Mouse (Mus musculus): ENCODE data around the gene Ppa2. TPM values are rescaled to one million over a fixed set of nuclear protein-coding genes. Genes with fewer than 3 reads are reported as not detected.

Gene Ppa2
- polyA plus RNA-seq, 1 experiment from 2014 or later: 84.6 TPM

GRCm38 (mm10) chr3:133315011-133315410, 5.1 kb downstream of the Ppa2 start:
- DNase-seq (ENCODE audit: low spot score): no peak
- no peak overlapping the region for H3K4me3 ChIP-seq
- 0 out of 2 replicates have a peak, but pooled peaks cover 3% of the 10 kb centered on the region for H3K36me3 ChIP-seq (replicated peaks)
- H3K27me3 ChIP-seq (replicated peaks; ENCODE audit: low read depth, poor library complexity, severe bottlenecking): no peaks in the 10 kb centered on the region
- no peak overlapping the region for H3K27ac ChIP-seq (replicated peaks)
- no peaks in the 10 kb centered on the region for H3K9me3 ChIP-seq
- WGBS: 96% methylated on average over 14 of the region's 14 CpGs
- peaks cover 7% of the 10 kb centered on the region for H3K4me1 ChIP-seq

DNA sequence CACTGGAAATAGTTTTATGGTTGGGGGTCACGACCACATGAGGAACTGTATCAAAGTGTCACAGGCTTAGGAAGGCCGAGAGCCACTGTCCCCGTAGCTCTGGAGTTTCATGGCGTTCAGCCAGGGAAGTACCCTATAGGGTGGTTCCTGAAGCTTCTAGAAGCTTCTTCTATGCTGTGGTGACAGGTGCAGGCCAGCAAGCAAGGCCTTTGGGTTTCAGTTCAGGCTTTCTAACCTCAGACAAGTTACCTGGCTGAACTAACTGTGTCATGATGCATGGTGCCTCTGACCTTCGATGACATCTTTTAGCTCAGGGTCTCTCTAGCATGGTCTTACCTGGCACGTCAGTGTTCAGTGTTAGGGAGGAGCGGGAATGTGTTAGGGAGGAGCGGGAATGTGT, 5.7 kb downstream of the Ppa2 start:
- H3K27me3 ChIP-seq (replicated peaks; ENCODE audit: low read depth, poor library complexity, severe bottlenecking): no peaks in the 10 kb centered on the region
- no peak overlapping the region for H3K4me3 ChIP-seq
- H3K27ac ChIP-seq (replicated peaks): no peak overlapping the region
- 95% methylated on average over 8 of the region's 8 CpGs for WGBS
- DNase-seq (ENCODE audit: low spot score): no peak
- peaks cover 7% of the 10 kb centered on the region for H3K4me1 ChIP-seq
- H3K9me3 ChIP-seq: no peaks in the 10 kb centered on the region
- H3K36me3 ChIP-seq (replicated peaks): 0 out of 2 replicates have a peak, but pooled peaks cover 3% of the 10 kb centered on the region

GRCm38 (mm10) chr3:133317845-133318244, 7.9 kb downstream of the Ppa2 start:
- no peak for DNase-seq (ENCODE audit: low spot score)
- Histone ChIP-seq H3K27me3 (replicated peaks; ENCODE audit: low read depth, poor library complexity, severe bottlenecking) (no peaks in the 10 kb centered on the region), H3K36me3 (replicated peaks) (peaks cover 20% of the 10 kb centered on the region), H3K9me3 (no peaks in the 10 kb centered on the region), H3K27ac (replicated peaks) (no peak overlapping the region), H3K4me3 (no peak overlapping the region), H3K4me1 (no peaks in the 10 kb centered on the region)
- WGBS: 93% methylated on average over 4 of the region's 4 CpGs

- Histone ChIP-seq H3K27me3 (replicated peaks; ENCODE audit: low read depth, poor library complexity, severe bottlenecking) (no peaks in the 10 kb centered on the region), H3K27ac (replicated peaks) (no peak overlapping the region), H3K4me3 (no peak overlapping the region), H3K36me3 (replicated peaks) (peaks cover 21% of the 10 kb centered on the region), H3K9me3 (no peaks in the 10 kb centered on the region), H3K4me1 (no peaks in the 10 kb centered on the region)
- no peak for DNase-seq (ENCODE audit: low spot score)
- WGBS: 91% methylated on average over 15 of the region's 15 CpGs
These were observed 8.7 kb downstream of the Ppa2 start for GRCm38 (mm10) chr3:133318596-133318995.

- Histone ChIP-seq H3K36me3 (replicated peaks) (peaks cover 21% of the 10 kb centered on the region), H3K4me1 (no peaks in the 10 kb centered on the region), H3K27ac (replicated peaks) (no peak overlapping the region), H3K9me3 (no peaks in the 10 kb centered on the region), H3K27me3 (replicated peaks; ENCODE audit: low read depth, poor library complexity, severe bottlenecking) (no peaks in the 10 kb centered on the region), H3K4me3 (no peak overlapping the region)
- no peak for DNase-seq (ENCODE audit: low spot score)
- 84% methylated on average over 7 of the region's 7 CpGs for WGBS
These were observed 9.9 kb downstream of the Ppa2 start for GRCm38 (mm10) chr3:133319795-133320194.

GRCm38 (mm10) chr3:133320313-133320712, 10.4 kb downstream of the Ppa2 start:
- no peak overlapping the region for H3K27ac ChIP-seq (replicated peaks)
- 95% methylated on average over 6 of the region's 6 CpGs for WGBS
- H3K9me3 ChIP-seq: no peaks in the 10 kb centered on the region
- H3K4me3 ChIP-seq: no peak overlapping the region
- no peak for DNase-seq (ENCODE audit: low spot score)
- no peaks in the 10 kb centered on the region for H3K27me3 ChIP-seq (replicated peaks; ENCODE audit: low read depth, poor library complexity, severe bottlenecking)
- no peaks in the 10 kb centered on the region for H3K4me1 ChIP-seq
- H3K36me3 ChIP-seq (replicated peaks): peaks cover 24% of the 10 kb centered on the region

GRCm38 (mm10) chr3:133321928-133322327, 12.0 kb downstream of the Ppa2 start:
- H3K4me3 ChIP-seq: no peak overlapping the region
- H3K36me3 ChIP-seq (replicated peaks): peaks cover 36% of the 10 kb centered on the region
- no peak overlapping the region for H3K27ac ChIP-seq (replicated peaks)
- no peaks in the 10 kb centered on the region for H3K27me3 ChIP-seq (replicated peaks; ENCODE audit: low read depth, poor library complexity, severe bottlenecking)
- DNase-seq (ENCODE audit: low spot score): no peak
- H3K4me1 ChIP-seq: no peaks in the 10 kb centered on the region
- WGBS: 96% methylated on average over 10 of the region's 10 CpGs
- H3K9me3 ChIP-seq: no peaks in the 10 kb centered on the region

DNA sequence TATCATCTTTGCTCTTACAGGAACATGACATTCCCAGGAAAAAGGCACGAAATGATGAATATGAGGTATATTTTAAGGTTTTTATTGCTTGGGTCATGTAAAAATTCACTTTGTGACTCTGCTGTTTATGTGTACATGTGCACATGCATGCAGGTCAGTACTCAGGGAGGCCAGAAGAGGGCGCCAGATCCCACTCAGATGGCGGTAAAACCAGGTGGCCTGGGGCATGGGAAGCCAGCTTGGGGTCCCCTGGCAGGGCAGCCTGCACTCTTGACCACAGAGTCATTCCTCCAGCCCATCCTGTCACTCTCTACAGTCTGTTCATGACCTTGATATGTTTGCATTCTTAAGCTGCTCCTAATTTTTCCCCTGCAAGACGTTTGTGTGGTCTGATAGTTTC, 12.6 kb downstream of the Ppa2 start:
- Histone ChIP-seq H3K27ac (replicated peaks) (no peak overlapping the region), H3K4me1 (no peaks in the 10 kb centered on the region), H3K27me3 (replicated peaks; ENCODE audit: low read depth, poor library complexity, severe bottlenecking) (no peaks in the 10 kb centered on the region), H3K4me3 (no peak overlapping the region), H3K36me3 (replicated peaks) (peaks cover 42% of the 10 kb centered on the region), H3K9me3 (no peaks in the 10 kb centered on the region)
- 73% methylated on average over 4 of the region's 4 CpGs for WGBS
- DNase-seq (ENCODE audit: low spot score): peak; percentile 31

DNA sequence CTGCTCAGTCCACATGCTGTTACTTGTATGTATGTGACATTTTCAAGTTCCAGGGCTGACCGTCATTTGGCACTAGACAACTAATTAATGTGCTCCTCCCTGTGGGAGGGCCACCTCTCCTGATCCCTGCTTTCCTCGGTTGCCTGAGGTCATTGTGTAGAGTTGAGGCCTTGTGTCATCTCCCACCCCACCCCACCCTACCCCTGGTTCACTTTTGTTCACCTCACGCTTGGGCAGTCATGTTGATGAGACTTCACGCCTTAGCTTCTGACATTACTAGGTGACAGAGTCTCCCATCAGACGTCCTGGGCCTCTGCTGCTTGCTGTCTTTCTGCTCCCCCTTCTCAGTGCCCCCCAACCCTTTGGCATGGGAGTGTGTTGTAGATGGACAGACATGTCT, 15.2 kb downstream of the Ppa2 start:
- peaks cover 55% of the 10 kb centered on the region for H3K36me3 ChIP-seq (replicated peaks)
- no peak overlapping the region for H3K4me3 ChIP-seq
- H3K9me3 ChIP-seq: no peaks in the 10 kb centered on the region
- 58% methylated on average over 5 of the region's 5 CpGs for WGBS
- H3K27me3 ChIP-seq (replicated peaks; ENCODE audit: low read depth, poor library complexity, severe bottlenecking): no peaks in the 10 kb centered on the region
- H3K27ac ChIP-seq (replicated peaks): no peak overlapping the region
- no peaks in the 10 kb centered on the region for H3K4me1 ChIP-seq
- DNase-seq (ENCODE audit: low spot score): no peak

- no peak for DNase-seq (ENCODE audit: low spot score)
- Histone ChIP-seq H3K9me3 (no peaks in the 10 kb centered on the region), H3K36me3 (replicated peaks) (peaks cover 50% of the 10 kb centered on the region), H3K27ac (replicated peaks) (no peak overlapping the region), H3K27me3 (replicated peaks; ENCODE audit: low read depth, poor library complexity, severe bottlenecking) (no peaks in the 10 kb centered on the region), H3K4me3 (no peak overlapping the region), H3K4me1 (peaks cover 14% of the 10 kb centered on the region)
- WGBS: 94% methylated on average over 13 of the region's 13 CpGs
These were observed 18.6 kb downstream of the Ppa2 start for GRCm38 (mm10) chr3:133328551-133328950.

GRCm38 (mm10) chr3:133329406-133329805, 19.5 kb downstream of the Ppa2 start:
- H3K4me1 ChIP-seq: peaks cover 14% of the 10 kb centered on the region
- no peak overlapping the region for H3K27ac ChIP-seq (replicated peaks)
- 84% methylated on average over 2 of the region's 2 CpGs for WGBS
- peaks cover 57% of the 10 kb centered on the region for H3K36me3 ChIP-seq (replicated peaks)
- no peaks in the 10 kb centered on the region for H3K27me3 ChIP-seq (replicated peaks; ENCODE audit: low read depth, poor library complexity, severe bottlenecking)
- no peak overlapping the region for H3K4me3 ChIP-seq
- DNase-seq (ENCODE audit: low spot score): no peak
- H3K9me3 ChIP-seq: no peaks in the 10 kb centered on the region

GRCm38 (mm10) chr3:133331184-133331866, 21.4 kb downstream of the Ppa2 start:
- H3K36me3 ChIP-seq (replicated peaks): peaks cover 48% of the 10 kb centered on the region
- DNase-seq (ENCODE audit: low spot score): no peak
- WGBS: 71% methylated on average over 15 of the region's 15 CpGs
- peaks cover 14% of the 10 kb centered on the region for H3K4me1 ChIP-seq
- no peak overlapping the region for H3K4me3 ChIP-seq
- H3K27me3 ChIP-seq (replicated peaks; ENCODE audit: low read depth, poor library complexity, severe bottlenecking): no peaks in the 10 kb centered on the region
- H3K27ac ChIP-seq (replicated peaks): no peak overlapping the region
- H3K9me3 ChIP-seq: no peaks in the 10 kb centered on the region

- H3K4me3 ChIP-seq: no peak overlapping the region
- H3K36me3 ChIP-seq (replicated peaks): peaks cover 43% of the 10 kb centered on the region
- H3K27ac ChIP-seq (replicated peaks): no peak overlapping the region
- DNase-seq (ENCODE audit: low spot score): no peak
- H3K9me3 ChIP-seq: no peaks in the 10 kb centered on the region
- WGBS: 89% methylated on average over 5 of the region's 5 CpGs
- H3K4me1 ChIP-seq: peaks cover 14% of the 10 kb centered on the region
- H3K27me3 ChIP-seq (replicated peaks; ENCODE audit: low read depth, poor library complexity, severe bottlenecking): no peaks in the 10 kb centered on the region
These were observed 22.4 kb downstream of the Ppa2 start for GRCm38 (mm10) chr3:133332280-133332679.

Measured in embryonic facial prominence, embryonic 10.5 days (tissue).